Comparison of ENCODE assay signal across 28 mouse cellular contexts in genomic region chr9:29444001-29444400, GRCm38 (mm10).
"Had no signal": no experiment of that assay in that cellular context is flagged by ENCODE, and none has a peak within 500 bp of the region (broad histone marks: within the 10 kb centered on the region; RNA-seq: fewer than 3 reads in every experiment).

No protein-coding gene starts in this region.

- H3K27ac ChIP-seq: gastrocnemius, adult 2 months; heart, adult 2 months; hindbrain, embryonic 10.5 days; hindbrain, embryonic 12.5 days; hindbrain, embryonic 14.5 days; intestine, embryonic 15.5 days; layer of hippocampus, adult 2 months; left cerebral cortex, adult 2 months; limb, embryonic 10.5 days; limb, embryonic 12.5 days; liver, embryonic 13.5 days; liver, embryonic 15.5 days had no signal

- ATAC-seq: hindbrain, embryonic 16.5 days; inflammation-experienced regulatory T-cells, adult 6 months; intestine, embryonic 15.5 days; intestine, postnatal 0 days; liver, postnatal 0 days had no signal

- DNase-seq: gastrocnemius, adult 2 months; gastrocnemius, postnatal 10 days; gastrocnemius, postnatal 25 days; heart, adult 2 months; heart, postnatal 10 days; heart, postnatal 4 days; kidney, adult 18-20 months; kidney, adult 8-10 months; kidney, postnatal 10 days; kidney, postnatal 25 days; kidney, postnatal 4 days; liver; liver, embryonic 13.5 days; liver, postnatal 0 days had no signal

- H3K4me1 ChIP-seq: hindbrain, embryonic 10.5 days; hindbrain, embryonic 12.5 days; intestine, embryonic 15.5 days; limb, embryonic 10.5 days; limb, embryonic 12.5 days; liver, embryonic 13.5 days; liver, embryonic 15.5 days had no signal

- H3K27me3 ChIP-seq: hindbrain, embryonic 12.5 days; intestine, embryonic 15.5 days; liver, embryonic 13.5 days; liver, embryonic 15.5 days had no signal

- H3K4me3 ChIP-seq: gastrocnemius, adult 2 months; heart, adult 2 months; hindbrain, embryonic 10.5 days; hindbrain, embryonic 12.5 days; intestine, embryonic 15.5 days; layer of hippocampus, adult 2 months; left cerebral cortex, adult 2 months; limb, embryonic 10.5 days; limb, embryonic 12.5 days; liver, embryonic 13.5 days; liver, embryonic 15.5 days had no signal

- H3K36me3 ChIP-seq: hindbrain, embryonic 10.5 days; hindbrain, embryonic 12.5 days; intestine, embryonic 15.5 days; limb, embryonic 10.5 days; limb, embryonic 12.5 days; liver, embryonic 13.5 days; liver, embryonic 15.5 days had no signal

- H3K9ac ChIP-seq: hindbrain, embryonic 12.5 days; hindbrain, embryonic 14.5 days; intestine, embryonic 15.5 days; limb, embryonic 12.5 days; liver, embryonic 13.5 days; liver, embryonic 15.5 days; liver, postnatal 0 days had no signal

- H3K4me2 ChIP-seq: heart, embryonic 11.5 days; hindbrain, embryonic 12.5 days; hindbrain, embryonic 14.5 days; intestine, embryonic 15.5 days; limb, embryonic 12.5 days; liver, embryonic 11.5 days; liver, embryonic 13.5 days; liver, embryonic 15.5 days had no signal

- H3K9me3 ChIP-seq: hindbrain, embryonic 10.5 days; hindbrain, embryonic 12.5 days; intestine, embryonic 15.5 days; limb, embryonic 10.5 days; limb, embryonic 12.5 days; liver, embryonic 13.5 days; liver, embryonic 15.5 days had no signal
